Mouse (Mus musculus) hematopoietic stem cell, adult 5-6 weeks (primary cell): ENCODE data around the gene Rbl1. TPM values are rescaled to one million over a fixed set of nuclear protein-coding genes. Genes with fewer than 3 reads are reported as not detected.
"Not testable (repeated sequence)": the region's sequence is repeated elsewhere in the genome, so short reads cannot be mapped to it uniquely, and the experiment has no call there.

ENCODE experiments used
- ATAC-seq, 2 experiments: fragments of 125-278 bp in 1 of 2; replicated peaks in 1 of 2; 2 replicates each; pipeline ENCODE4 v1.8.0; 2016 to 2017; ENCODE audit warnings: inconsistent platforms in 2 of 2, mild to moderate bottlenecking in 2 of 2, moderate number of reproducible peaks in 2 of 2, low read depth in 1 of 2, moderate TSS enrichment in 1 of 2; ENCODE audit not compliant: low FRiP score in 2 of 2, poor library complexity in 2 of 2, severe bottlenecking in 2 of 2, insufficient read depth in 1 of 2, low TSS enrichment in 1 of 2
- total RNA-seq: library from RNA; stranded (forward); fragments of 172-1452, 232-1000 nt; gene quantifications from 2 replicates; pipeline ENCODE4 v1.2.3, GENCODE M21; 2017

The Rbl1 gene
- total RNA-seq, result 89.2 and 101 TPM in 2 replicates

- ATAC-seq, result peak; percentile 70 to 76
Measured at GRCm38 (mm10) chr2:157204366-157205218, at the start of gene Rbl1. Gene Rbl1 (minus strand): TSS chr2:157204534.

- ATAC-seq, result no peak
Measured at GRCm38 (mm10) chr2:157248111-157248510, 43.8 kb upstream of the Rbl1 start.

- no peak for ATAC-seq
Measured at GRCm38 (mm10) chr2:157245603-157246002, 41.3 kb upstream of the Rbl1 start.

GRCm38 (mm10) chr2:157245001-157245400 lies 40.7 kb upstream of the Rbl1 start:
- ATAC-seq, result no peak

GRCm38 (mm10) chr2:157235946-157236345 lies 31.6 kb upstream of the Rbl1 start:
- no peak for ATAC-seq

- ATAC-seq, result not testable (repeated sequence)
Measured at GRCm38 (mm10) chr2:157221916-157222315, 17.6 kb upstream of the Rbl1 start.

GRCm38 (mm10) chr2:157220108-157220507 lies 15.8 kb upstream of the Rbl1 start:
- no peak for ATAC-seq

- no peak for ATAC-seq
Measured at GRCm38 (mm10) chr2:157211731-157212130, 7.4 kb upstream of the Rbl1 start.

- peak in 1 of 2 experiments; percentile 41; a peak in 1 of 4 replicates for ATAC-seq
Measured at GRCm38 (mm10) chr2:157203459-157204365, 622 bp downstream of the Rbl1 start.

- no peak for ATAC-seq
Measured at GRCm38 (mm10) chr2:157203026-157203425, 1.3 kb downstream of the Rbl1 start.

- ATAC-seq, result no peak
Measured at GRCm38 (mm10) chr2:157202361-157202760, 2.0 kb downstream of the Rbl1 start.

GRCm38 (mm10) chr2:157201081-157201830 lies 3.1 kb downstream of the Rbl1 start:
- peak; percentile 42 to 51; a peak in 2 of 4 replicates for ATAC-seq

- not testable (repeated sequence) for ATAC-seq
Measured at GRCm38 (mm10) chr2:157198405-157198804, 5.9 kb downstream of the Rbl1 start.

GRCm38 (mm10) chr2:157190651-157191050 lies 13.7 kb downstream of the Rbl1 start:
- ATAC-seq, result no peak

- no peak for ATAC-seq
Measured at GRCm38 (mm10) chr2:157187223-157187622, 17.1 kb downstream of the Rbl1 start.

- ATAC-seq, result no peak
Measured at GRCm38 (mm10) chr2:157186504-157186903, 17.8 kb downstream of the Rbl1 start.

- no peak for ATAC-seq
Measured at GRCm38 (mm10) chr2:157185022-157185660, 19.2 kb downstream of the Rbl1 start.
